Mouse (Mus musculus) thymus, adult 2 months (tissue): Measurements from ENCODE around the gene Eda.

ENCODE experiments used
- CTCF ChIP-seq: fragments of 200-500 bp; IDR thresholded peaks from 2 replicates; pipeline ENCODE4 v1.5.1; 2012; ENCODE audit warnings: mild to moderate bottlenecking, control low read depth, low read length, moderate library complexity, borderline replicate concordance; ENCODE audit not compliant: control insufficient read depth, poor library complexity, insufficient read depth; ENCODE audit errors: extremely low read depth
- POLR2A ChIP-seq: fragments of 200-500 bp; IDR thresholded peaks from 2 replicates; pipeline ENCODE4 v1.6.1; 2012; ENCODE audit warnings: mild to moderate bottlenecking, low read length, control low read depth, moderate library complexity; ENCODE audit not compliant: control insufficient read depth, poor library complexity, insufficient read depth; ENCODE audit errors: extremely low read depth

DNA sequence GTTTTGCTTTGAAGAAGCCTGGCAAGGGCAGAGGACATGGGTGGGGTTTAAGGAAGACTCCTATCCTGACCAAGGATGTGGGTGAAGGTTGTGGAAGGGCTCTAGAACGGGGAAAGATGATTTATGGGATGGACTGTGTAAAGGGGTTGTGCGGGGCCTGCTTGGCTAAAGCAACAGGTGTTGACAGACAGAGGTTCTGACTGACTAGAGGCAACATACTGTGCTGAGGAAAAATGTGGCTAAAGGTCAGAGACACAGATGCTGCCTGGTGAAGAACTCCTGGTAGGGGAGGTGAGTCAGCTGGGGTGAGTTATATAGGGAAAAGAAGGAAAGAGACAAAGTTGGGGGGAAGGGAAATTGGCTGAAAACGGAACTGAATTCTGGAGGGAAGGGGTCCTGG is 456.9 kb downstream of the Eda start:
- TF ChIP-seq POLR2A (no peak), CTCF (no peak)
